ENCODE assay signal across 9 mouse cellular contexts in the genomic region with DNA sequence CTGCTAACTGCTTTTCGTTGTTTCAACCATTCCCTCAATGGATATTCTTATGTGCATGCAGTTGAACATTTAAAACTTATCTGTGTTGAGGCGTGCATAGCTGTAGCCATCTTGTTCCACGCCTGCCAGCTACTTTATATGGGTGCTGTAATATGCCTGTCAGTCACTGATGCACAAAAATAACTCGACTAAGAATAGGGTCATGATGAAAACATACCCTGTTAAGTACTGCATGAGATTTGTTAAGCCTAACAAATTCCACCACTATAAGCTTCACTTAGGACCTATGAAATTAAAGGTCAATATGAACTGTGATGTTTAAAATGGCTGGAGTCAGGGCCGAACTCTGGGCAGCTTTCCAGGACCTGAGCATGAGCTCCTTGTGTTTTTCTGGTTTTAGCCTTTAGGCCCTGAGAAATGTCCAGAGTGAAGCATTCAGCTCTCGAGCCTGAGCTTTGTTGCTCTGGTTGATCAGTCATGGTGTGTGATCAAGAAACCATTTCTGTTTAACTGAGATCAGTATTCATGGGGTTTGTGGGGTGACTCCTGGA. TPM values are rescaled to one million over a fixed set of nuclear protein-coding genes. Genes with fewer than 3 reads are reported as not detected.
A peak's percentile ranks its signal among the peaks of the same experiment; 100 is the strongest.
DNase-seq lines count a peak whose midpoint lies in the region; ATAC-seq and TF ChIP-seq lines count a peak whose summit lies in the region.
"Had no signal": no experiment of that assay in that cellular context is flagged by ENCODE, and none has a peak within 500 bp of the region (broad histone marks: within the 10 kb centered on the region; RNA-seq: fewer than 3 reads in every experiment).

No protein-coding gene starts in this region.

- peaks cover 3% of the 10 kb centered on the region; the same call in 1 of the 2 replicates for H3K4me1 ChIP-seq in forebrain, embryonic 11.5 days (replicated peaks; ENCODE audit: control insufficient read depth, insufficient read depth, low read length)
- peaks cover 31% of the 10 kb centered on the region for H3K4me1 ChIP-seq in limb, embryonic 13.5 days
- no peaks in the 10 kb centered on the region; the same call in 1 of the 2 replicates for H3K4me1 ChIP-seq in cerebellum, adult 2 months (ENCODE audit: control insufficient read depth, insufficient read depth, low read length)

- no peak for TF ChIP-seq CTCF in cerebellum, adult 2 months (IDR thresholded peaks at IDR 0.05; ENCODE audit: borderline replicate concordance, insufficient read depth, low read depth, low read length)

- no peak overlapping the region for H3K4me3 ChIP-seq in forebrain, embryonic 11.5 days (ENCODE audit: low read depth, low read length)
- peak overlapping the region; percentile 92 for H3K4me3 ChIP-seq in limb, embryonic 13.5 days
- no peak overlapping the region for H3K4me3 ChIP-seq in cerebellum, adult 2 months (replicated peaks; ENCODE audit: insufficient read depth, low read depth, low read length)

- no peaks in the 10 kb centered on the region for H3K9me3 ChIP-seq in forebrain, embryonic 11.5 days (ENCODE audit: control insufficient read depth, low read length)
- no peaks in the 10 kb centered on the region for H3K9me3 ChIP-seq in limb, embryonic 13.5 days
- H3K9me3 ChIP-seq: limb, embryonic 15.5 days had no signal

- H3K36me3 ChIP-seq in forebrain, embryonic 11.5 days (ENCODE audit: control insufficient read depth, insufficient read depth, low read length), result no peaks in the 10 kb centered on the region
- no peaks in the 10 kb centered on the region for H3K36me3 ChIP-seq in limb, embryonic 13.5 days
- H3K36me3 ChIP-seq: limb, embryonic 15.5 days had no signal

- H3K4me2 ChIP-seq in forebrain, embryonic 11.5 days (ENCODE audit: low read depth, low read length, severe bottlenecking), result peak overlapping the region; percentile 64; the same call in 1 of the 2 replicates
- peak overlapping the region; percentile 88 for H3K4me2 ChIP-seq in limb, embryonic 13.5 days (replicated peaks)

- DNase-seq in kidney, postnatal 10 days, result peak; percentile 13
- no peak for DNase-seq in kidney, adult 11 months
- DNase-seq in adrenal gland, postnatal 25 days, result peak; percentile 17
- no peak for DNase-seq in forebrain, embryonic 11.5 days (ENCODE audit: low spot score)
- DNase-seq in thymus, postnatal 4 days, result no peak
- DNase-seq in cerebellum, adult 2 months, result no peak
- DNase-seq: thymus, postnatal 14 days had no signal

- no peak for TF ChIP-seq POLR2A in cerebellum, adult 2 months (IDR thresholded peaks at IDR 0.05; ENCODE audit: borderline replicate concordance, insufficient read depth, low read length)

- no peaks in the 10 kb centered on the region for H3K27me3 ChIP-seq in forebrain, embryonic 11.5 days (ENCODE audit: control insufficient read depth, insufficient read depth, low read length)
- no peaks in the 10 kb centered on the region for H3K27me3 ChIP-seq in limb, embryonic 13.5 days
- no peaks in the 10 kb centered on the region for H3K27me3 ChIP-seq in cerebellum, adult 2 months (ENCODE audit: control insufficient read depth, insufficient read depth, low read length)
- H3K27me3 ChIP-seq: limb, embryonic 15.5 days had no signal

- no peak overlapping the region for H3K27ac ChIP-seq in forebrain, embryonic 11.5 days (ENCODE audit: low read depth, low read length)
- no peak overlapping the region for H3K27ac ChIP-seq in limb, embryonic 13.5 days
- H3K27ac ChIP-seq in cerebellum, adult 2 months (ENCODE audit: insufficient read depth, low read length), result no peak overlapping the region
- H3K27ac ChIP-seq: limb, embryonic 15.5 days had no signal

- WGBS in forebrain, embryonic 11.5 days, result 76% methylated on average over 6 of the region's 6 CpGs
- 78% methylated on average over 6 of the region's 6 CpGs for WGBS in limb, embryonic 13.5 days
- 48% methylated on average over 6 of the region's 6 CpGs for WGBS in cerebellum, adult 2 months

- H3K9ac ChIP-seq in forebrain, embryonic 11.5 days (ENCODE audit: low read length), result peak overlapping the region; percentile 7; the same call in 1 of the 2 replicates
- 0 out of 2 replicates have a peak overlapping the region, but pooled peaks have one; percentile 10 for H3K9ac ChIP-seq in limb, embryonic 13.5 days
- H3K9ac ChIP-seq: limb, embryonic 15.5 days had no signal

- no peak for ATAC-seq in forebrain, embryonic 11.5 days (replicated peaks; ENCODE audit: low FRiP score)
- no peak for ATAC-seq in limb, embryonic 13.5 days (ENCODE audit: low FRiP score, low read depth)

RNA-seq across cellular contexts. Expression of gene Cyp39a1, which starts 2.0 kb away (rescaled TPM):
- total RNA-seq in adrenal gland, postnatal 25 days (2021), result 4.2 and 5.1 TPM in 2 replicates
- 37.1 and 41.1 TPM in 2 replicates for polyA plus RNA-seq in forebrain, embryonic 11.5 days (2014; fragmentation: Nextera tagmentation; extraction: Ambion mirVana)
- polyA plus RNA-seq in limb, embryonic 13.5 days (2015; fragmentation: Nextera tagmentation; extraction: Ambion mirVana), result 29.0 and 32.0 TPM in 2 replicates
- polyA plus RNA-seq in cerebellum, adult 2 months (2012; rRNA removed), result 2.4 and 3.2 TPM in 2 replicates

RNA-seq across cellular contexts. Expression of gene Slc25a27, which starts 2.2 kb away (rescaled TPM):
- 6.3 and 6.6 TPM in 2 replicates for total RNA-seq in adrenal gland, postnatal 25 days (2021)
- polyA plus RNA-seq in forebrain, embryonic 11.5 days (2014; fragmentation: Nextera tagmentation; extraction: Ambion mirVana), result 56.6 and 60.9 TPM in 2 replicates
- 48.7 and 50.3 TPM in 2 replicates for polyA plus RNA-seq in limb, embryonic 13.5 days (2015; fragmentation: Nextera tagmentation; extraction: Ambion mirVana)
- polyA plus RNA-seq in cerebellum, adult 2 months (2012; rRNA removed), result 53.2 and 57.1 TPM in 2 replicates

RNA-seq across cellular contexts. Expression of gene Tdrd6, which starts 39.1 kb away (rescaled TPM):
- not detected in 2 replicates for total RNA-seq in adrenal gland, postnatal 25 days (2021)
- polyA plus RNA-seq in forebrain, embryonic 11.5 days (2014; fragmentation: Nextera tagmentation; extraction: Ambion mirVana), result 0.04 and 0.19 TPM in 2 replicates
- polyA plus RNA-seq in limb, embryonic 13.5 days (2015; fragmentation: Nextera tagmentation; extraction: Ambion mirVana), result 0.03 TPM in 1 of 2 replicates, not detected in the other
- polyA plus RNA-seq in cerebellum, adult 2 months (2012; rRNA removed), result 1.6 and 1.9 TPM in 2 replicates

Comparison
In these comparisons a context has a peak if more than half of its experiments do, and no peak if none do; other contexts are left out.
1. DNase-seq: peak in kidney, postnatal 10 days (single experiment) and adrenal gland, postnatal 25 days (single experiment); none in kidney, adult 11 months (single experiment), forebrain, embryonic 11.5 days (single experiment), thymus, postnatal 4 days (single experiment) and cerebellum, adult 2 months (0 of 2).